Mouse (Mus musculus): ENCODE data around the gene Cep128. TPM values are rescaled to one million over a fixed set of nuclear protein-coding genes. Genes with fewer than 3 reads are reported as not detected.
"Not testable (repeated sequence)": the region's sequence is repeated elsewhere in the genome, so short reads cannot be mapped to it uniquely, and the experiment has no call there.

Gene Cep128
- total and polyA plus RNA-seq, 3 experiments: 8.9 to 109 (median 47.7) TPM

DNA sequence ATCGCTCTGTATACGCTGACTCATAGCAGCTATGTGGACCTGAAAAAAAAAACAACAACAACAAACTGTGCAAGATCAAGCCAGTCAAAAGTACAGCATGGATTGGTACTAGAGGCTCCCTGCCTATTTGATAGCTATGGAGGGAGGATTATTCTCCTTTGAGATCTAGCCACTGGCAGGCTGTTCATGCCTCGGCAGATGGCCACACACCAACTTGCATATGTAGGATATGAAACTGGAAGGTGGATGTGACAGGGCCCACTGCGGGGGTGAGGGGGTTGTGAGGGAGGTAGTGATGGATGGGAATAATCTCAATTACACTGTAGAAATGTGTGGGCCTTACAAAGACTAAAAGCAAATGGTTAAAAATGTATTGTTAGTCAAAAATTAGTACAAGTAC is 386.7 kb downstream of the Cep128 start:
- ATAC-seq (ENCODE audit: extremely low read depth, insufficient number of reproducible peaks, low FRiP score, poor library complexity, severe bottlenecking) (no peak), DNase-seq (ENCODE audit: low spot score) (no peak)
- H3K9me3 ChIP-seq (replicated peaks): no peaks in the 10 kb centered on the region
- TF ChIP-seq TAL1 (conservative IDR thresholded peaks at IDR 0.05; ENCODE audit: low read depth, low read length): no peak
- TF ChIP-seq GATA1 (IDR thresholded peaks at IDR 0.05; ENCODE audit: borderline replicate concordance, low read length): no peak
- TF ChIP-seq POLR2AphosphoS5 (IDR thresholded peaks at IDR 0.05; ENCODE audit: insufficient replicate concordance, low read depth, low read length): no peak
- no peak for TF ChIP-seq CTCF (IDR thresholded peaks at IDR 0.05; ENCODE audit: low read depth, low read length)
- TF ChIP-seq GATA2 (IDR thresholded peaks at IDR 0.05; ENCODE audit: borderline replicate concordance, low read depth, low read length): no peak
- peaks cover 25% of the 10 kb centered on the region for H3K36me3 ChIP-seq (replicated peaks)
- H3K4me3 ChIP-seq (ENCODE audit: low read depth, low read length): no peak overlapping the region
- H3K4me1 ChIP-seq (ENCODE audit: insufficient read depth, low read depth, low read length): no peaks in the 10 kb centered on the region
- no peaks in the 10 kb centered on the region for H3K27me3 ChIP-seq (ENCODE audit: insufficient read depth, low read length)

GRCm38 (mm10) chr12:90993331-90993730 is 390.9 kb downstream of the Cep128 start:
- Histone ChIP-seq H3K9me3 (replicated peaks) (no peaks in the 10 kb centered on the region), H3K27me3 (ENCODE audit: insufficient read depth, low read length) (no peaks in the 10 kb centered on the region), H3K36me3 (replicated peaks) (peaks cover 13% of the 10 kb centered on the region), H3K4me1 (ENCODE audit: insufficient read depth, low read depth, low read length) (no peaks in the 10 kb centered on the region), H3K4me3 (ENCODE audit: low read depth, low read length) (no peak overlapping the region)
- ATAC-seq (ENCODE audit: extremely low read depth, insufficient number of reproducible peaks, low FRiP score, poor library complexity, severe bottlenecking) (no peak), DNase-seq (ENCODE audit: low spot score) (no peak)
- no peak for TF ChIP-seq CTCF (IDR thresholded peaks at IDR 0.05; ENCODE audit: low read depth, low read length)

DNA sequence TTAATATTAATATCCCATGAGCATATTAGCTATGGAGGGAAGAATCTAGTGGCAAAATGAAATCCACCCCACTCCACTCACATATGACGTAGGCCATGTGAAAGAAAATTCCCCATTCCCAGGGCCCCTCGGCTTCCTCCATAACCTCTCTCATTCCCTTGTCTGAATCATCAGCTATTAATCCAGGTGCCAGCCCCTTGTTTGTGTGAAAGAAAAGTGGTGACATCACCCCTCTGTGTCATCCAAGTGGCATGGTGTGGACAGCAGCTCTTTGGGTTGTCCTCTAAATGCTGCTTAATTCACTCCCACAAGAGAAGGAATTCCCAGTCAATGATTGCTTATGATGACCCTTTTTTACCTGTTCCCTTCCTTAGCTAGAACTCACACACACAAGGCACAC is 396.4 kb downstream of the Cep128 start:
- H3K4me1 ChIP-seq (ENCODE audit: insufficient read depth, low read depth, low read length): no peaks in the 10 kb centered on the region
- no peaks in the 10 kb centered on the region for H3K9me3 ChIP-seq (replicated peaks)
- H3K27me3 ChIP-seq (ENCODE audit: insufficient read depth, low read length): no peaks in the 10 kb centered on the region; the same call in 1 of the 2 replicates
- no peak for TF ChIP-seq POLR2AphosphoS5 (IDR thresholded peaks at IDR 0.05; ENCODE audit: insufficient replicate concordance, low read depth, low read length)
- no peak for TF ChIP-seq CTCF (IDR thresholded peaks at IDR 0.05; ENCODE audit: low read depth, low read length)
- no peak for TF ChIP-seq GATA2 (IDR thresholded peaks at IDR 0.05; ENCODE audit: borderline replicate concordance, low read depth, low read length)
- no peak for TF ChIP-seq TAL1 (conservative IDR thresholded peaks at IDR 0.05; ENCODE audit: low read depth, low read length)
- TF ChIP-seq GATA1 (IDR thresholded peaks at IDR 0.05; ENCODE audit: borderline replicate concordance, low read length): no peak
- no peak overlapping the region for H3K4me3 ChIP-seq (ENCODE audit: low read depth, low read length)
- DNase-seq (ENCODE audit: low spot score) (no peak), ATAC-seq (ENCODE audit: extremely low read depth, insufficient number of reproducible peaks, low FRiP score, poor library complexity, severe bottlenecking) (no peak)
- H3K36me3 ChIP-seq (replicated peaks): no peaks in the 10 kb centered on the region

DNA sequence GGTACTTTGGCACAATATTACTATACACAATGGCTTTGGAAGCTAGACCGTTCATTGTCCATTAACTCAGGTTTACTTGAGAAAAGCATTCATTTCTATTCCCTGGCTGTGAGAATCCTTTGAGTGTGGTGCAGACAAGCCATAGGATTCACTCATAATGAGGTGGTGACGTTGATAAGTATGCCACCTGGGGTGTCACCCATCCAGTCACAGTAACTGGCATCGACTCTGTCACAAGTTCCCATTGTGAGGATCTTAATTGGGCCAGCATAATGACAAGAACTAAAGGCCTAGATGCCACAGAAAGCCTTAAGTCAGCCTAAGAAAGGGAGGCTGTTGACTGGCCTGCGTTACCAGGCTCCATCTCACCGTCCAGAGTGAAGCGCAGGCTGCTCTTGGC is 396.9 kb downstream of the Cep128 start:
- Histone ChIP-seq H3K4me1 (ENCODE audit: insufficient read depth, low read depth, low read length) (no peaks in the 10 kb centered on the region), H3K36me3 (replicated peaks) (no peaks in the 10 kb centered on the region), H3K4me3 (ENCODE audit: low read depth, low read length) (no peak overlapping the region), H3K27me3 (ENCODE audit: insufficient read depth, low read length) (no peaks in the 10 kb centered on the region; the same call in 1 of the 2 replicates), H3K9me3 (replicated peaks) (no peaks in the 10 kb centered on the region)
- no peak for ATAC-seq (ENCODE audit: extremely low read depth, insufficient number of reproducible peaks, low FRiP score, poor library complexity, severe bottlenecking)
- TF ChIP-seq TAL1 (conservative IDR thresholded peaks at IDR 0.05; ENCODE audit: low read depth, low read length): no peak
- no peak for TF ChIP-seq GATA2 (IDR thresholded peaks at IDR 0.05; ENCODE audit: borderline replicate concordance, low read depth, low read length)
- no peak for TF ChIP-seq GATA1 (IDR thresholded peaks at IDR 0.05; ENCODE audit: borderline replicate concordance, low read length)
- TF ChIP-seq CTCF (IDR thresholded peaks at IDR 0.05; ENCODE audit: low read depth, low read length): no peak
- TF ChIP-seq POLR2AphosphoS5 (IDR thresholded peaks at IDR 0.05; ENCODE audit: insufficient replicate concordance, low read depth, low read length): no peak
- no peak for DNase-seq (ENCODE audit: low spot score)

- Histone ChIP-seq H3K4me1 (ENCODE audit: insufficient read depth, low read depth, low read length) (no peaks in the 10 kb centered on the region), H3K36me3 (replicated peaks) (no peaks in the 10 kb centered on the region), H3K4me3 (ENCODE audit: low read depth, low read length) (no peak overlapping the region), H3K9me3 (replicated peaks) (no peaks in the 10 kb centered on the region), H3K27me3 (ENCODE audit: insufficient read depth, low read length) (no peaks in the 10 kb centered on the region; the same call in 1 of the 2 replicates)
- DNase-seq (ENCODE audit: low spot score) (no peak), ATAC-seq (ENCODE audit: extremely low read depth, insufficient number of reproducible peaks, low FRiP score, poor library complexity, severe bottlenecking) (no peak)
- TF ChIP-seq POLR2AphosphoS5 (IDR thresholded peaks at IDR 0.05; ENCODE audit: insufficient replicate concordance, low read depth, low read length) (no peak), GATA2 (IDR thresholded peaks at IDR 0.05; ENCODE audit: borderline replicate concordance, low read depth, low read length) (no peak), CTCF (IDR thresholded peaks at IDR 0.05; ENCODE audit: low read depth, low read length) (no peak), TAL1 (conservative IDR thresholded peaks at IDR 0.05; ENCODE audit: low read depth, low read length) (no peak), GATA1 (IDR thresholded peaks at IDR 0.05; ENCODE audit: borderline replicate concordance, low read length) (no peak)
These were observed 402.2 kb downstream of the Cep128 start for GRCm38 (mm10) chr12:90982018-90982417.

- ATAC-seq (ENCODE audit: extremely low read depth, insufficient number of reproducible peaks, low FRiP score, poor library complexity, severe bottlenecking); DNase-seq (ENCODE audit: low spot score); H3K27me3 ChIP-seq (ENCODE audit: insufficient read depth, low read length); H3K36me3 ChIP-seq (replicated peaks); H3K9me3 ChIP-seq (replicated peaks); H3K4me1 ChIP-seq (ENCODE audit: insufficient read depth, low read depth, low read length); H3K4me3 ChIP-seq (ENCODE audit: low read depth, low read length): not testable (repeated sequence)
These were observed 407.8 kb downstream of the Cep128 start for GRCm38 (mm10) chr12:90976406-90976805.

DNA sequence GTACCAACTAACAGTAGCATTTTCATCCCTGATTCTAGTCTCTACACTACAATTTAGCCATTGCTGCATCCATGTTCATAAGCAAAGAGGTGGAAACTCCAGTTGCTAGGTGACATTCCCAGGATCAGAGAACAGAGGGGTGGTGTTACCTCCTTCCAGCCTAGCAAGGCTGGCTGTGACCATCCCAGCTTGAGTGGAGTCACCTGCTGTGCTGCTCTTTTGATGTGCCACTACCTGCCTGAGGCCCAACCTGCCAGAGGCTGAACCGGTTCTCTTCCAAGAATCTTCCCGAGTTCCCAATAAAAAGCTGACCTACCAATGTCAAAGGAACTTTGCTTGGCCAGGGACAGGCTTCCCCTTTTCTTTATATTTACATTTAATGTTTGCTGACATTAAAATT is 408.8 kb downstream of the Cep128 start:
- Histone ChIP-seq H3K4me1 (ENCODE audit: insufficient read depth, low read depth, low read length) (no peaks in the 10 kb centered on the region), H3K9me3 (replicated peaks) (0 out of 2 replicates have a peak, but pooled peaks cover 2% of the 10 kb centered on the region), H3K36me3 (replicated peaks) (no peaks in the 10 kb centered on the region), H3K27me3 (ENCODE audit: insufficient read depth, low read length) (no peaks in the 10 kb centered on the region), H3K4me3 (ENCODE audit: low read depth, low read length) (no peak overlapping the region)
- DNase-seq (ENCODE audit: low spot score) (no peak), ATAC-seq (ENCODE audit: extremely low read depth, insufficient number of reproducible peaks, low FRiP score, poor library complexity, severe bottlenecking) (no peak)
- TF ChIP-seq CTCF (IDR thresholded peaks at IDR 0.05; ENCODE audit: low read depth, low read length) (no peak), TAL1 (conservative IDR thresholded peaks at IDR 0.05; ENCODE audit: low read depth, low read length) (no peak), GATA2 (IDR thresholded peaks at IDR 0.05; ENCODE audit: borderline replicate concordance, low read depth, low read length) (no peak), GATA1 (IDR thresholded peaks at IDR 0.05; ENCODE audit: borderline replicate concordance, low read length) (no peak), POLR2AphosphoS5 (IDR thresholded peaks at IDR 0.05; ENCODE audit: insufficient replicate concordance, low read depth, low read length) (no peak)

Data from G1E (cell line).